Comparison of ENCODE assay signal across 9 mouse cellular contexts in genomic region chr2:92187061-92187460, GRCm38 (mm10).
DNase-seq lines count a peak whose midpoint lies in the region; ATAC-seq and TF ChIP-seq lines count a peak whose summit lies in the region.
"Had no signal": no experiment of that assay in that cellular context is flagged by ENCODE, and none has a peak within 500 bp of the region (broad histone marks: within the 10 kb centered on the region; RNA-seq: fewer than 3 reads in every experiment).

No protein-coding gene starts in this region.

- peaks cover 45% of the 10 kb centered on the region for H3K4me1 ChIP-seq in hindbrain, embryonic 15.5 days (replicated peaks)
- H3K4me1 ChIP-seq in neural tube, embryonic 13.5 days (replicated peaks), result peaks cover 47% of the 10 kb centered on the region

- H3K9me3 ChIP-seq in hindbrain, embryonic 15.5 days, result no peaks in the 10 kb centered on the region
- no peaks in the 10 kb centered on the region for H3K9me3 ChIP-seq in neural tube, embryonic 13.5 days

- no peak for ATAC-seq in hindbrain, embryonic 15.5 days (ENCODE audit: low FRiP score, low read depth)
- no peak for ATAC-seq in neural tube, embryonic 13.5 days (ENCODE audit: low read depth)
- ATAC-seq in inflammation-experienced regulatory T-cells, adult 6 months, result no peak
- ATAC-seq: activated CD4-positive, CD25-positive, alpha-beta regulatory T cell, adult 4 months had no signal

- TF ChIP-seq CTCF in left cerebral cortex, adult 2 months (IDR thresholded peaks at IDR 0.05), result peak; percentile 6

- no peaks in the 10 kb centered on the region for H3K36me3 ChIP-seq in hindbrain, embryonic 15.5 days
- no peaks in the 10 kb centered on the region for H3K36me3 ChIP-seq in neural tube, embryonic 13.5 days

- intact Hi-C loops in left cerebral cortex, adult 2 months (cut with DNase I), result no loop called here
- intact Hi-C loops in left cerebral cortex, postnatal 25 days (cut with DNase I), result loop anchor here (5.0 to 10.0 kb wide), 2 partner anchors 190 to 248 kb away; partner anchors contain the start of gene Cry2

- H3K27ac ChIP-seq in left cerebral cortex, adult 2 months, result no peak overlapping the region
- no peak overlapping the region for H3K27ac ChIP-seq in hindbrain, embryonic 15.5 days (replicated peaks)
- no peak overlapping the region for H3K27ac ChIP-seq in neural tube, embryonic 13.5 days (replicated peaks)

- no peak for DNase-seq in left cerebral cortex, adult 2 months (ENCODE audit: extremely low spot score in 1 of 2, low spot score in 2 of 2)
- no peak for DNase-seq in left cerebral cortex, postnatal 25 days (ENCODE audit: low spot score in 2 of 2)
- peak; percentile 55 for DNase-seq in embryo, embryonic 11 days
- no peak for DNase-seq in frontal cortex, adult 2 months (ENCODE audit: extremely low spot score in 1 of 2, low spot score in 1 of 2)
- no peak for DNase-seq in gastrocnemius, adult 8-10 months (ENCODE audit: low spot score in 2 of 2)

- 54% methylated on average over 6 of the region's 6 CpGs for whole genome bisulfite sequencing in hindbrain, embryonic 15.5 days
- WGBS in neural tube, embryonic 13.5 days, result 29% methylated on average over 6 of the region's 6 CpGs

- H3K4me3 ChIP-seq in left cerebral cortex, adult 2 months, result no peak overlapping the region
- H3K4me3 ChIP-seq in hindbrain, embryonic 15.5 days, result peak overlapping the region; percentile 82; the same call in 1 of the 2 replicates
- H3K4me3 ChIP-seq in neural tube, embryonic 13.5 days, result peak overlapping the region; percentile 78; the same call in 1 of the 2 replicates

- H3K4me2 ChIP-seq in hindbrain, embryonic 15.5 days, result peak overlapping the region; percentile 96
- peak overlapping the region; percentile 71 for H3K4me2 ChIP-seq in neural tube, embryonic 13.5 days

- H3K27me3 ChIP-seq in hindbrain, embryonic 15.5 days, result no peaks in the 10 kb centered on the region
- no peaks in the 10 kb centered on the region for H3K27me3 ChIP-seq in neural tube, embryonic 13.5 days

- no peak overlapping the region for H3K9ac ChIP-seq in hindbrain, embryonic 15.5 days
- H3K9ac ChIP-seq in neural tube, embryonic 13.5 days, result no peak overlapping the region
